Mouse (Mus musculus): ENCODE data around the gene Zbtb11. TPM values are rescaled to one million over a fixed set of nuclear protein-coding genes. Genes with fewer than 3 reads are reported as not detected.

Gene Zbtb11
- total and polyA plus RNA-seq, 3 experiments: 12.5 to 19.0 TPM; not detected in 1

GRCm38 (mm10) chr16:55972626-55973201 is 969 bp upstream of the Zbtb11 start:
- H3K27me3 ChIP-seq (ENCODE audit: control insufficient read depth in 1 of 2, insufficient read depth in 2 of 2, low read length in 2 of 2): no peaks in the 10 kb centered on the region
- H3K9me3 ChIP-seq (replicated peaks; ENCODE audit: insufficient read depth, low read length): no peaks in the 10 kb centered on the region
- peaks cover 24 to 62% of the 10 kb centered on the region in 2 experiments for H3K36me3 ChIP-seq (ENCODE audit: control insufficient read depth in 1 of 2, insufficient read depth in 2 of 2, low read length in 2 of 2)
- peak overlapping the region; percentile 64 for H3K9ac ChIP-seq (ENCODE audit: control insufficient read depth, low read depth, low read length, poor library complexity, severe bottlenecking)
- peak overlapping the region; percentile 46 to 52 for H3K4me3 ChIP-seq (ENCODE audit: control insufficient read depth in 1 of 2, insufficient read depth in 1 of 2, low read depth in 2 of 2, low read length in 2 of 2)
- peak overlapping the region; percentile 85 for H3K27ac ChIP-seq (ENCODE audit: control insufficient read depth, low read depth, low read length)
- peaks cover 4 to 25% of the 10 kb centered on the region in 2 experiments for H3K4me1 ChIP-seq (ENCODE audit: control insufficient read depth in 1 of 2, insufficient read depth in 2 of 2, low read length in 2 of 2)
- peaks cover 49% of the 10 kb centered on the region for H3K79me2 ChIP-seq (ENCODE audit: control insufficient read depth, insufficient read depth, low read length, poor library complexity)
- TF ChIP-seq TAL1 (IDR thresholded peaks at IDR 0.05; ENCODE audit: low read length) (no peak), CHD1 (IDR thresholded peaks at IDR 0.05; ENCODE audit: low read depth, low read length) (0 out of 2 replicates have a peak, but pooled peaks have one; percentile 66), E2F4 (IDR thresholded peaks at IDR 0.05; ENCODE audit: borderline replicate concordance, low read depth, low read length) (no peak), ZNF384 (IDR thresholded peaks at IDR 0.05; ENCODE audit: low read depth, low read length) (peak; percentile 45; the same call in 1 of the 2 replicates), HCFC1 (IDR thresholded peaks at IDR 0.05; ENCODE audit: low read depth, low read length) (no peak), NRF1 (IDR thresholded peaks at IDR 0.05; ENCODE audit: insufficient read depth, low read depth, low read length, poor library complexity, severe bottlenecking) (no peak)
- no peak for DNase-seq (ENCODE audit: low read depth, low spot score)

- Histone ChIP-seq H3K27me3 (ENCODE audit: control insufficient read depth in 1 of 2, insufficient read depth in 2 of 2, low read length in 2 of 2) (no peaks in the 10 kb centered on the region), H3K4me1 (ENCODE audit: control insufficient read depth in 1 of 2, insufficient read depth in 2 of 2, low read length in 2 of 2) (peaks cover 4 to 22% of the 10 kb centered on the region in 2 experiments), H3K36me3 (ENCODE audit: control insufficient read depth in 1 of 2, insufficient read depth in 2 of 2, low read length in 2 of 2) (peaks cover 26 to 49% of the 10 kb centered on the region in 2 experiments), H3K4me3 (ENCODE audit: control insufficient read depth in 1 of 2, insufficient read depth in 1 of 2, low read depth in 2 of 2, low read length in 2 of 2) (peak overlapping the region; percentile 67 to 71), H3K9ac (ENCODE audit: control insufficient read depth, low read depth, low read length, poor library complexity, severe bottlenecking) (peak overlapping the region; percentile 77), H3K9me3 (replicated peaks; ENCODE audit: insufficient read depth, low read length) (no peaks in the 10 kb centered on the region), H3K27ac (ENCODE audit: control insufficient read depth, low read depth, low read length) (peak overlapping the region; percentile 48), H3K79me2 (ENCODE audit: control insufficient read depth, insufficient read depth, low read length, poor library complexity) (peaks cover 50% of the 10 kb centered on the region)
- TF ChIP-seq POLR2A (IDR thresholded peaks at IDR 0.05; ENCODE audit: control insufficient read depth in 1 of 2, insufficient read depth in 1 of 2, low read depth in 1 of 2, low read length in 2 of 2, poor library complexity in 1 of 2) (peak; percentile 10 to 29; a peak in 1 of 4 replicates), USF1 (IDR thresholded peaks at IDR 0.05; ENCODE audit: low read depth, low read length) (no peak), MAFK (IDR thresholded peaks at IDR 0.05; ENCODE audit: borderline replicate concordance, low read depth, low read length) (no peak), NELFE (IDR thresholded peaks at IDR 0.05; ENCODE audit: low read depth, low read length) (peak; percentile 41; the same call in 1 of the 2 replicates), HCFC1 (IDR thresholded peaks at IDR 0.05; ENCODE audit: low read depth, low read length) (peak; percentile 68)
- DNase-seq (ENCODE audit: low read depth, low spot score): peak; percentile 91
Measured at GRCm38 (mm10) chr16:55974256-55974902, 696 bp downstream of the Zbtb11 start.

DNA sequence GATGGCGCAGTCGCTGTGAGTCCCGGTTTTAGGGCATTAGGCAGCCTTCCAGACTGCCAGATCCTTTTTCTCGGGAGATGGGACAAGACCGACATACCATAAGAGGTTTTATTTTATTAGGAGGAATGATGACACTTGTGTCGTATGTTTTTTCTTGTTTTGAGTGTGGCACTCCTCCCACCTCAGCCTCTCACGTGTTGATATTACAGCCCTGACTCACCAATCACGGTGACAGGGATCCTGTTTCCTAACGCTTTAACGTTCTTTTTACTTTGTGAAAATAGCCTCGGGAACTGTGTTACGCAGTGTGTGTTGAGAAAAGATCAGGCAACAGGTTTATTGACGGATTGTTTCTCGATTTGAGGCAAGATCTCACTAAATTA is 1.2 kb downstream of the Zbtb11 start:
- Histone ChIP-seq H3K27ac (ENCODE audit: control insufficient read depth, low read depth, low read length) (no peak overlapping the region), H3K4me3 (ENCODE audit: control insufficient read depth in 1 of 2, insufficient read depth in 1 of 2, low read depth in 2 of 2, low read length in 2 of 2) (peak overlapping the region; percentile 67 to 68), H3K9ac (ENCODE audit: control insufficient read depth, low read depth, low read length, poor library complexity, severe bottlenecking) (peak overlapping the region; percentile 48), H3K36me3 (ENCODE audit: control insufficient read depth in 1 of 2, insufficient read depth in 2 of 2, low read length in 2 of 2) (peaks cover 22 to 44% of the 10 kb centered on the region in 2 experiments), H3K79me2 (ENCODE audit: control insufficient read depth, insufficient read depth, low read length, poor library complexity) (peaks cover 50% of the 10 kb centered on the region), H3K9me3 (replicated peaks; ENCODE audit: insufficient read depth, low read length) (no peaks in the 10 kb centered on the region), H3K4me1 (ENCODE audit: control insufficient read depth in 1 of 2, insufficient read depth in 2 of 2, low read length in 2 of 2) (peaks cover 4 to 20% of the 10 kb centered on the region in 2 experiments; a peak in 3 of 4 replicates), H3K27me3 (ENCODE audit: control insufficient read depth in 1 of 2, insufficient read depth in 2 of 2, low read length in 2 of 2) (no peaks in the 10 kb centered on the region)
- peak; percentile 83 for DNase-seq (ENCODE audit: low read depth, low spot score)
- TF ChIP-seq BHLHE40 (IDR thresholded peaks at IDR 0.05; ENCODE audit: borderline replicate concordance, low read depth, low read length) (peak; percentile 77), RAD21 (IDR thresholded peaks at IDR 0.05; ENCODE audit: low read depth, low read length) (no peak), ETS1 (IDR thresholded peaks at IDR 0.05; ENCODE audit: low read depth, low read length) (no peak), POLR2A (IDR thresholded peaks at IDR 0.05; ENCODE audit: control insufficient read depth in 1 of 2, insufficient read depth in 1 of 2, low read depth in 1 of 2, low read length in 2 of 2, poor library complexity in 1 of 2) (no peak), TCF12 (IDR thresholded peaks at IDR 0.05; ENCODE audit: low read depth, low read length) (no peak), NELFE (IDR thresholded peaks at IDR 0.05; ENCODE audit: low read depth, low read length) (no peak), ZKSCAN1 (IDR thresholded peaks at IDR 0.05; ENCODE audit: low read depth, low read length) (no peak), MAFK (IDR thresholded peaks at IDR 0.05; ENCODE audit: borderline replicate concordance, low read depth, low read length) (no peak), MXI1 (IDR thresholded peaks at IDR 0.05; ENCODE audit: low read depth, low read length) (peak; percentile 98), EP300 (IDR thresholded peaks at IDR 0.05; ENCODE audit: low read depth in 1 of 2, low read length in 2 of 2) (no peak), USF2 (IDR thresholded peaks at IDR 0.05; ENCODE audit: borderline replicate concordance in 1 of 2, insufficient read depth in 1 of 2, low read depth in 1 of 2, low read length in 2 of 2) (no peak), ZC3H11A (IDR thresholded peaks at IDR 0.05; ENCODE audit: low read depth, low read length) (no peak), RCOR1 (IDR thresholded peaks at IDR 0.05; ENCODE audit: low read depth, low read length) (no peak), GATA1 (IDR thresholded peaks at IDR 0.05; ENCODE audit: low read depth, low read length) (no peak), CHD2 (IDR thresholded peaks at IDR 0.05; ENCODE audit: low read length) (no peak), POLR2AphosphoS2 (IDR thresholded peaks at IDR 0.05; ENCODE audit: low read length) (no peak)

Data from MEL (cell line).